Mouse (Mus musculus): ENCODE measurements around the gene Vmn1r48. TPM values are rescaled to one million over a fixed set of nuclear protein-coding genes. Genes with fewer than 3 reads are reported as not detected.
"Not testable (repeated sequence)": the region's sequence is repeated elsewhere in the genome, so short reads cannot be mapped to it uniquely, and the experiment has no call there.

Vmn1r48 gene
- total RNA-seq (2014; rRNA removed) (not detected in 2 replicates), polyA plus RNA-seq (2015; fragmentation: Nextera tagmentation; extraction: Ambion mirVana) (not detected in 2 replicates)

DNA sequence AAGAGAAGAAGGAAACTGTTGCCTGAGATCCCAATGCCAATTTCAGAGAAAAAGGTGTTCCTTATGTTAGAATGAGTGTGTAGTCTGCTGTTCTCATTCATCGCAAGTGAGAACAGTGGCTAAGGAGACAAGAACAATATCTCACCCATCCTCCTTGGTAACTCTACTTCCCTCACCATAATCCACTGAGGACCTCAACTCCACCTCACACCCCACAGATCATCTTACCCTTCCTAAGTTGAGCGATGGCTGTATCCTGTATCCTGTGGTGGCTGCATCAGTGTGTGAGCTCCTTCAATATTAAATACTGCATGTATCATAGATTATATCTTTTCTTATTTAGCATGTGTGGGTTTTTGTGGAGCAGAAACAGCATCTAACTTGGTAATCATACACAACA, at the start of gene Vmn1r48:
TSS of gene Vmn1r48 (minus strand) at position 101 of the 400 bp plus-strand sequence.
- not testable (repeated sequence) for H3K27me3 ChIP-seq (ENCODE audit: insufficient read depth, low read length); DNase-seq; H3K4me3 ChIP-seq (ENCODE audit: low read depth, low read length); H3K4me2 ChIP-seq (ENCODE audit: low read depth); ATAC-seq; H3K27ac ChIP-seq (ENCODE audit: low read depth, low read length); H3K9ac ChIP-seq; H3K4me1 ChIP-seq (ENCODE audit: insufficient read depth); H3K9me3 ChIP-seq (ENCODE audit: low read length); H3K36me3 ChIP-seq (ENCODE audit: insufficient read depth)
- WGBS = no CpG with 5 or more reads among the region's 2 CpGs

DNA sequence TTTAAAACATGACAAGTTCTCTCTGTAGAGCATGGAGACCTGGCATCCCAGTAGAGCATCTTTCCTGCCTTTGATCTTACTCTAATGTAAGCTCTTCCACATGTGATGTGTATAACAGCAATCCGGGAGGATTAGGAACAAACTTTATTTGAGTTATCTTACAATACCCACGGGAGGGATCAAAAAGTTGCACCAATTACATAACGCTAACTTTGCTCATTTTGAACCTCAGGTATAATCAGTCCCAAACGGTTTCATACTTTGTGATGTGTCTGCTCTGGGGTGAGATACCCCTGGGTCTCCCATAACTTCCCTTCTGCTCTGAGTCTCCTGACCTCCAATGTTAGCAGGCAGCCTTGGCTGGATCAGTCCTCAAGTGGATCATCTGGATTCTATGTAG, 41.8 kb upstream of the Vmn1r48 start, which contains the start of gene Vmn1r49:
TSS of gene Vmn1r49 (minus strand) at position 101 of the 400 bp plus-strand sequence.
- Histone ChIP-seq H3K27me3 (ENCODE audit: insufficient read depth, low read length) (no peaks in the 10 kb centered on the region), H3K4me2 (ENCODE audit: low read depth) (no peak within 1 kb of the TSS), H3K9ac (no peak within 1 kb of the TSS), H3K9me3 (ENCODE audit: low read length) (no peaks in the 10 kb centered on the region), H3K27ac (ENCODE audit: low read depth, low read length) (no peak within 1 kb of the TSS), H3K4me1 (ENCODE audit: insufficient read depth) (no peaks in the 10 kb centered on the region), H3K4me3 (ENCODE audit: low read depth, low read length) (no peak within 1 kb of the TSS), H3K36me3 (ENCODE audit: insufficient read depth) (no peaks in the 10 kb centered on the region)
- no peak for TF ChIP-seq CTCF (IDR thresholded peaks at IDR 0.05; ENCODE audit: low read depth)
- DNase-seq = no peak
- no peak for ATAC-seq
- 82% methylated on average over 4 of the region's 4 CpGs for WGBS

DNA sequence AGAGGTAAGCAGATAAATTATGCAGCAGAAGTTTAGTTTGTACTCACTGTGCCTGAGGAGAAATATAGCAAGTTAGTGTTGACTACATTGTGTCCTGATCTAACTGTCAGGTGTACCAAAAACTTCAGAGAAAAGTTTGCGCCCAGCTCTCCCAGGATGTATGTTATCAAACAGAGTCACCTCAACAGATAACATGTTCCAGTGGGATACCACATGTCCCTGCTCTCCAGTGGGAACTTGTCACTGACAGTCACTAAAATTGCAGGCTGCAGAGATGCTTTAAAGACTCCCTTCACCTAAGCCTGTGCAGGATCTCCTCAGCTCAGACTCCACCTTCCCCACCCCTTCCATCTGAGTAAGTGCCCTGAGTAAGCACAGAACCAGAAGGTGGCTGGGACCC, 20.8 kb downstream of the Vmn1r48 start, which contains the start of gene Vmn1r47:
TSS of gene Vmn1r47 (plus strand) at position 301 of the 400 bp plus-strand sequence.
- not testable (repeated sequence) for H3K9me3 ChIP-seq (ENCODE audit: low read length); H3K4me2 ChIP-seq (ENCODE audit: low read depth); H3K9ac ChIP-seq; H3K4me1 ChIP-seq (ENCODE audit: insufficient read depth); ATAC-seq; H3K27me3 ChIP-seq (ENCODE audit: insufficient read depth, low read length); H3K36me3 ChIP-seq (ENCODE audit: insufficient read depth); DNase-seq; H3K4me3 ChIP-seq (ENCODE audit: low read depth, low read length); H3K27ac ChIP-seq (ENCODE audit: low read depth, low read length)
- 93% methylated on average over 1 of the region's 1 CpGs for WGBS

DNA sequence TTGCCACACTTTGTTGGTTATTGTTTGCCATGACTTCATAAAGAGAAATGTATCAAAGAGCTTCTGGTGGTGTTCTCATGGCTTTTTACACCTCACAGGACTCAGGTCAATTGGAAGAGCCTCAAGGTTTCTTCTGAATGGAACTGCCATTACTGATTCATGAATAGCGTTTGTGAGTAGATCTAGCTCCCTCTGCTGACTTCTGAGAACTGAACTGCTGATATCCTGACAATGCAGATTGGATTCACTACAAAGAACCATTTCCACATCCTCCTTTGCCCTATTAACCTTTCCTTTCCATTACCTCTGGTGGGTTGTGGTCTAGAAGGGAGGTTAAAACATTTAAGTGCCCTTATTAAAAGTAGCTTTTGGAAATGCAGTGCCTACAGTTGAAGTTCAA, 50.7 kb downstream of the Vmn1r48 start:
- DNase-seq (no peak), ATAC-seq (no peak)
- H3K9me3 ChIP-seq (ENCODE audit: low read length) = no peaks in the 10 kb centered on the region
- no peak overlapping the region for H3K4me2 ChIP-seq (ENCODE audit: low read depth)
- H3K36me3 ChIP-seq (ENCODE audit: insufficient read depth) = no peaks in the 10 kb centered on the region
- H3K9ac ChIP-seq = no peak overlapping the region
- TF ChIP-seq CTCF (IDR thresholded peaks at IDR 0.05; ENCODE audit: low read depth) = no peak
- H3K4me3 ChIP-seq (ENCODE audit: low read depth, low read length) = no peak overlapping the region
- 24% methylated on average over 1 of the region's 1 CpGs for WGBS
- no peaks in the 10 kb centered on the region for H3K4me1 ChIP-seq (ENCODE audit: insufficient read depth)
- no peak overlapping the region for H3K27ac ChIP-seq (ENCODE audit: low read depth, low read length)
- H3K27me3 ChIP-seq (ENCODE audit: insufficient read depth, low read length) = no peaks in the 10 kb centered on the region

Other genes with a start within 250 kb of the Vmn1r48 start
- not detected in 2 replicates for gene Vmn1r42, start 160.4 kb downstream of the Vmn1r48 start, total RNA-seq (2014; rRNA removed)
- not detected in 2 replicates for gene Vmn1r42, start 160.4 kb downstream of the Vmn1r48 start, polyA plus RNA-seq (2015; fragmentation: Nextera tagmentation; extraction: Ambion mirVana)
- not detected in 2 replicates for gene Vmn1r43, start 160.4 kb downstream of the Vmn1r48 start, total RNA-seq (2014; rRNA removed)
- not detected in 2 replicates for gene Vmn1r43, start 160.4 kb downstream of the Vmn1r48 start, polyA plus RNA-seq (2015; fragmentation: Nextera tagmentation; extraction: Ambion mirVana)
- not detected in 2 replicates for gene Vmn1r44, start 153.2 kb downstream of the Vmn1r48 start, total RNA-seq (2014; rRNA removed)
- gene Vmn1r44, start 153.2 kb downstream of the Vmn1r48 start, polyA plus RNA-seq (2015; fragmentation: Nextera tagmentation; extraction: Ambion mirVana) = not detected in 2 replicates
- gene Vmn1r45, start 96.2 kb downstream of the Vmn1r48 start, total RNA-seq (2014; rRNA removed) = not detected in 2 replicates
- gene Vmn1r45, start 96.2 kb downstream of the Vmn1r48 start, polyA plus RNA-seq (2015; fragmentation: Nextera tagmentation; extraction: Ambion mirVana) = not detected in 2 replicates
- not detected in 2 replicates for gene Vmn1r46, start 67.5 kb downstream of the Vmn1r48 start, total RNA-seq (2014; rRNA removed)
- not detected in 2 replicates for gene Vmn1r46, start 67.5 kb downstream of the Vmn1r48 start, polyA plus RNA-seq (2015; fragmentation: Nextera tagmentation; extraction: Ambion mirVana)
- gene Vmn1r47, start 20.7 kb downstream of the Vmn1r48 start, total RNA-seq (2014; rRNA removed) = not detected in 2 replicates
- gene Vmn1r47, start 20.7 kb downstream of the Vmn1r48 start, polyA plus RNA-seq (2015; fragmentation: Nextera tagmentation; extraction: Ambion mirVana) = not detected in 2 replicates
- not detected in 2 replicates for gene Vmn1r49, start 41.7 kb upstream of the Vmn1r48 start, total RNA-seq (2014; rRNA removed)
- gene Vmn1r49, start 41.7 kb upstream of the Vmn1r48 start, polyA plus RNA-seq (2015; fragmentation: Nextera tagmentation; extraction: Ambion mirVana) = not detected in 2 replicates
- gene Vmn1r50, start 64.6 kb upstream of the Vmn1r48 start, total RNA-seq (2014; rRNA removed) = not detected in 2 replicates
- gene Vmn1r50, start 64.6 kb upstream of the Vmn1r48 start, polyA plus RNA-seq (2015; fragmentation: Nextera tagmentation; extraction: Ambion mirVana) = not detected in 2 replicates
- not detected in 2 replicates for gene Vmn1r51, start 85.8 kb upstream of the Vmn1r48 start, total RNA-seq (2014; rRNA removed)
- gene Vmn1r51, start 85.8 kb upstream of the Vmn1r48 start, polyA plus RNA-seq (2015; fragmentation: Nextera tagmentation; extraction: Ambion mirVana) = not detected in 2 replicates
- gene Vmn1r52, start 138.0 kb upstream of the Vmn1r48 start, total RNA-seq (2014; rRNA removed) = not detected in 2 replicates
- not detected in 2 replicates for gene Vmn1r52, start 138.0 kb upstream of the Vmn1r48 start, polyA plus RNA-seq (2015; fragmentation: Nextera tagmentation; extraction: Ambion mirVana)
- not detected in 2 replicates for gene V1ra8, start 166.0 kb upstream of the Vmn1r48 start, total RNA-seq (2014; rRNA removed)
- not detected in 2 replicates for gene V1ra8, start 166.0 kb upstream of the Vmn1r48 start, polyA plus RNA-seq (2015; fragmentation: Nextera tagmentation; extraction: Ambion mirVana)
- gene Vmn1r53, start 187.6 kb upstream of the Vmn1r48 start, total RNA-seq (2014; rRNA removed) = not detected in 2 replicates
- not detected in 2 replicates for gene Vmn1r53, start 187.6 kb upstream of the Vmn1r48 start, polyA plus RNA-seq (2015; fragmentation: Nextera tagmentation; extraction: Ambion mirVana)
- not detected in 2 replicates for gene Vmn1r54, start 209.5 kb upstream of the Vmn1r48 start, total RNA-seq (2014; rRNA removed)
- gene Vmn1r54, start 209.5 kb upstream of the Vmn1r48 start, polyA plus RNA-seq (2015; fragmentation: Nextera tagmentation; extraction: Ambion mirVana) = not detected in 2 replicates